Mouse (Mus musculus) kidney, adult 2 months (tissue): ENCODE data around the gene Olfr51.

Experiments
- CTCF ChIP-seq: fragments of 200-500 bp; conservative IDR thresholded peaks from 2 replicates; pipeline ENCODE4 v1.5.1; 2011; ENCODE audit warnings: low read depth, mild to moderate bottlenecking, control low read depth, low read length, moderate library complexity, mixed read lengths; ENCODE audit not compliant: insufficient read depth, insufficient read length
- POLR2A ChIP-seq: fragments of 200-500 bp; IDR thresholded peaks from one replicate; pipeline ENCODE4 v1.6.1; 2011; ENCODE audit warnings: low read depth, low read length, control low read depth

- TF ChIP-seq POLR2A (no peak), CTCF (no peak)
Observed at GRCm38 (mm10) chr11:50966230-50966629, 37.2 kb upstream of the Olfr51 start, which contains the start of gene Olfr1378.
